Mouse (Mus musculus): ENCODE measurements at regions not wholly inside any gene's neighbourhood (a gene's known extent, or its start where the extent isn't known, plus 50 kb on each side); places are given as distances from the start of the nearest gene placed in this dataset.

GRCm38 (mm10) chr1:41349798-41350758, 544.7 kb downstream of the Tmem182 start:
- Histone ChIP-seq H3K27me3 (ENCODE audit: insufficient read depth, low read length) (no peaks in the 10 kb centered on the region), H3K27ac (no peak overlapping the region), H3K36me3 (ENCODE audit: insufficient read depth, low read length) (no peaks in the 10 kb centered on the region), H3K4me2 (ENCODE audit: low read depth, low read length) (peak overlapping the region; percentile 33; the same call in 1 of the 2 replicates), H3K4me3 (ENCODE audit: low read length) (no peak overlapping the region), H3K9me3 (ENCODE audit: low read length) (no peaks in the 10 kb centered on the region), H3K9ac (replicated peaks; ENCODE audit: low read length) (no peak overlapping the region), H3K4me1 (ENCODE audit: insufficient read depth, low read length) (no peaks in the 10 kb centered on the region)
- no peak for TF ChIP-seq CTCF (IDR thresholded peaks at IDR 0.05; ENCODE audit: low read depth)
- DNase-seq (ENCODE audit: low spot score), result peak; percentile 43
- no peak for ATAC-seq
- WGBS, result 45% methylated on average over 16 of the region's 16 CpGs

DNA sequence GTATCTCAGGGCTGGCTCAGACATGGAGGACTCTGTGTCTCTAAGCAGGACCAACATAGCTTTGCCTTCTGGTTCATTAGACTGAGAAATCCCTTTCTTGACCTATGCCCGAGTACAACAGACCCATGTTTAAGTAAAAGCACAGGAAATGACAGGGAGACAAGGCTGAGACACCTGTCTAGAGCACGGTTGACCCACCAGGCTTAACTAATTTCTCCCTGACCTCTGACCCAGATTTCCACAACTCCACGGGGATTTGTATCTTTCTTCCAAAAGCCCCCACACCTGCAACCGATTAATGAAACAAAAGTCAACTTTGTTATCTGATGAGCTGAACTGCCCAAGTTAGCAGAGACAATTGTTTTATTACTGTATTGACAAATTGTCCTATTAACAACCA, 553.7 kb downstream of the Tmem182 start:
- DNase-seq (ENCODE audit: low spot score) (no peak), ATAC-seq (no peak)
- Histone ChIP-seq H3K4me2 (ENCODE audit: low read depth, low read length) (no peak overlapping the region), H3K9me3 (ENCODE audit: low read length) (no peaks in the 10 kb centered on the region), H3K4me3 (ENCODE audit: low read length) (no peak overlapping the region), H3K36me3 (ENCODE audit: insufficient read depth, low read length) (no peaks in the 10 kb centered on the region), H3K4me1 (ENCODE audit: insufficient read depth, low read length) (0 out of 2 replicates have a peak, but pooled peaks cover 6% of the 10 kb centered on the region), H3K9ac (replicated peaks; ENCODE audit: low read length) (no peak overlapping the region), H3K27ac (no peak overlapping the region), H3K27me3 (ENCODE audit: insufficient read depth, low read length) (no peaks in the 10 kb centered on the region)
- no peak for TF ChIP-seq CTCF (IDR thresholded peaks at IDR 0.05; ENCODE audit: low read depth)
- WGBS, result 29% methylated on average over 4 of the region's 4 CpGs

GRCm38 (mm10) chr1:41361512-41361911, 556.1 kb downstream of the Tmem182 start:
- H3K9me3 ChIP-seq (ENCODE audit: low read length), result no peaks in the 10 kb centered on the region
- 0 out of 2 replicates have a peak overlapping the region, but pooled peaks have one; percentile 32 for H3K27ac ChIP-seq
- H3K4me2 ChIP-seq (ENCODE audit: low read depth, low read length), result no peak overlapping the region
- no peak for TF ChIP-seq CTCF (IDR thresholded peaks at IDR 0.05; ENCODE audit: low read depth)
- WGBS, result 34% methylated on average over 3 of the region's 3 CpGs
- H3K4me3 ChIP-seq (ENCODE audit: low read length), result no peak overlapping the region
- H3K4me1 ChIP-seq (ENCODE audit: insufficient read depth, low read length), result 0 out of 2 replicates have a peak, but pooled peaks cover 6% of the 10 kb centered on the region
- DNase-seq (ENCODE audit: low spot score), result peak; percentile 72
- H3K9ac ChIP-seq (replicated peaks; ENCODE audit: low read length), result no peak overlapping the region
- ATAC-seq, result peak; percentile 87
- no peaks in the 10 kb centered on the region for H3K36me3 ChIP-seq (ENCODE audit: insufficient read depth, low read length)
- H3K27me3 ChIP-seq (ENCODE audit: insufficient read depth, low read length), result no peaks in the 10 kb centered on the region

- no peak for TF ChIP-seq CTCF (IDR thresholded peaks at IDR 0.05; ENCODE audit: low read depth)
- Histone ChIP-seq H3K36me3 (ENCODE audit: insufficient read depth, low read length) (no peaks in the 10 kb centered on the region), H3K9ac (replicated peaks; ENCODE audit: low read length) (no peak overlapping the region), H3K4me2 (ENCODE audit: low read depth, low read length) (no peak overlapping the region), H3K9me3 (ENCODE audit: low read length) (no peaks in the 10 kb centered on the region), H3K27me3 (ENCODE audit: insufficient read depth, low read length) (no peaks in the 10 kb centered on the region), H3K27ac (no peak overlapping the region), H3K4me3 (ENCODE audit: low read length) (no peak overlapping the region), H3K4me1 (ENCODE audit: insufficient read depth, low read length) (no peaks in the 10 kb centered on the region)
- ATAC-seq (peak; percentile 38; the same call in 1 of the 2 replicates), DNase-seq (ENCODE audit: low spot score) (peak; percentile 72)
- WGBS, result 31% methylated on average over 4 of the region's 4 CpGs
Measured at GRCm38 (mm10) chr1:41380013-41380412, 574.6 kb downstream of the Tmem182 start.

GRCm38 (mm10) chr1:41381487-41381886, 576.1 kb downstream of the Tmem182 start:
- 58% methylated on average over 7 of the region's 7 CpGs for WGBS
- H3K9ac ChIP-seq (replicated peaks; ENCODE audit: low read length), result no peak overlapping the region
- DNase-seq (ENCODE audit: low spot score), result no peak

GRCm38 (mm10) chr1:41384731-41385130, 579.3 kb downstream of the Tmem182 start:
- no peaks in the 10 kb centered on the region for H3K9me3 ChIP-seq (ENCODE audit: low read length)
- no peaks in the 10 kb centered on the region for H3K36me3 ChIP-seq (ENCODE audit: insufficient read depth, low read length)
- H3K27me3 ChIP-seq (ENCODE audit: insufficient read depth, low read length), result no peaks in the 10 kb centered on the region
- ATAC-seq (no peak), DNase-seq (ENCODE audit: low spot score) (no peak)
- H3K4me3 ChIP-seq (ENCODE audit: low read length), result no peak overlapping the region
- no peak overlapping the region for H3K9ac ChIP-seq (replicated peaks; ENCODE audit: low read length)
- WGBS, result 3% methylated on average over 1 of the region's 1 CpGs
- H3K4me2 ChIP-seq (ENCODE audit: low read depth, low read length), result no peak overlapping the region
- H3K4me1 ChIP-seq (ENCODE audit: insufficient read depth, low read length), result no peaks in the 10 kb centered on the region
- TF ChIP-seq CTCF (IDR thresholded peaks at IDR 0.05; ENCODE audit: low read depth), result no peak
- no peak overlapping the region for H3K27ac ChIP-seq

More at GRCm38 (mm10) chr1:41381487-41381886, 576.1 kb downstream of the Tmem182 start:
- Histone ChIP-seq H3K4me3 (ENCODE audit: low read length) (no peak overlapping the region), H3K4me2 (ENCODE audit: low read depth, low read length) (no peak overlapping the region), H3K9me3 (ENCODE audit: low read length) (no peaks in the 10 kb centered on the region), H3K4me1 (ENCODE audit: insufficient read depth, low read length) (no peaks in the 10 kb centered on the region), H3K27ac (no peak overlapping the region), H3K27me3 (ENCODE audit: insufficient read depth, low read length) (no peaks in the 10 kb centered on the region), H3K36me3 (ENCODE audit: insufficient read depth, low read length) (no peaks in the 10 kb centered on the region)
- no peak for TF ChIP-seq CTCF (IDR thresholded peaks at IDR 0.05; ENCODE audit: low read depth)
- no peak for ATAC-seq

GRCm38 (mm10) chr1:41386435-41386834, 581.0 kb downstream of the Tmem182 start:
- Histone ChIP-seq H3K4me2 (ENCODE audit: low read depth, low read length) (no peak overlapping the region), H3K9me3 (ENCODE audit: low read length) (no peaks in the 10 kb centered on the region), H3K9ac (replicated peaks; ENCODE audit: low read length) (no peak overlapping the region), H3K27ac (no peak overlapping the region), H3K36me3 (ENCODE audit: insufficient read depth, low read length) (no peaks in the 10 kb centered on the region), H3K4me1 (ENCODE audit: insufficient read depth, low read length) (0 out of 2 replicates have a peak, but pooled peaks cover 5% of the 10 kb centered on the region), H3K4me3 (ENCODE audit: low read length) (no peak overlapping the region), H3K27me3 (ENCODE audit: insufficient read depth, low read length) (no peaks in the 10 kb centered on the region)
- 60% methylated on average over 4 of the region's 4 CpGs for WGBS
- DNase-seq (ENCODE audit: low spot score) (no peak), ATAC-seq (no peak)
- peak; percentile 35 for TF ChIP-seq CTCF (IDR thresholded peaks at IDR 0.05; ENCODE audit: low read depth)

Measured in hindbrain, postnatal 0 days (tissue).